In genomic region chr3:145833948-145834538, GRCm38 (mm10) we compare ENCODE assay signal across 8 mouse cellular contexts.
DNase-seq lines count a peak whose midpoint lies in the region; ATAC-seq and TF ChIP-seq lines count a peak whose summit lies in the region.

No protein-coding gene starts in this region.

- H3K9ac ChIP-seq in kidney, embryonic 14.5 days (ENCODE audit: low read depth, low read length): no peak overlapping the region
- no peak overlapping the region for H3K9ac ChIP-seq in forebrain, embryonic 15.5 days (replicated peaks)

- 0 out of 2 replicates have a peak, but pooled peaks cover 11% of the 10 kb centered on the region for H3K4me1 ChIP-seq in kidney, embryonic 14.5 days (ENCODE audit: control insufficient read depth, insufficient read depth, low read length)
- peaks cover 13% of the 10 kb centered on the region; the same call in 1 of the 2 replicates for H3K4me1 ChIP-seq in forebrain, embryonic 15.5 days

- 22% methylated on average over 8 of the region's 8 CpGs for WGBS in kidney, embryonic 14.5 days
- WGBS in forebrain, embryonic 15.5 days: 38% methylated on average over 8 of the region's 8 CpGs

- no peak for ATAC-seq in kidney, embryonic 14.5 days (ENCODE audit: low FRiP score, low TSS enrichment)
- peak; percentile 60; the same call in 1 of the 2 replicates for ATAC-seq in forebrain, embryonic 15.5 days (replicated peaks)
- no peak for ATAC-seq in megakaryocyte, adult 5-6 weeks (ENCODE audit: poor library complexity, severe bottlenecking)

- 0 out of 2 replicates have a peak, but pooled peaks have one; percentile 5 for TF ChIP-seq CTCF in layer of hippocampus, adult 2 months (conservative IDR thresholded peaks at IDR 0.05)

- peak overlapping the region; percentile 59; the same call in 1 of the 2 replicates for H3K27ac ChIP-seq in kidney, embryonic 14.5 days (ENCODE audit: low read depth, low read length)
- peak overlapping the region; percentile 41; the same call in 1 of the 2 replicates for H3K27ac ChIP-seq in forebrain, embryonic 15.5 days (replicated peaks)
- H3K27ac ChIP-seq in layer of hippocampus, adult 2 months: peak overlapping the region; percentile 37; the same call in 1 of the 2 replicates

- H3K4me3 ChIP-seq in kidney, embryonic 14.5 days (ENCODE audit: low read length): no peak overlapping the region
- no peak overlapping the region for H3K4me3 ChIP-seq in forebrain, embryonic 15.5 days
- no peak overlapping the region for H3K4me3 ChIP-seq in layer of hippocampus, adult 2 months

- no peak overlapping the region for H3K4me2 ChIP-seq in kidney, embryonic 14.5 days (replicated peaks; ENCODE audit: low read depth, low read length)
- H3K4me2 ChIP-seq in forebrain, embryonic 15.5 days (replicated peaks): no peak overlapping the region

- no peaks in the 10 kb centered on the region for H3K27me3 ChIP-seq in kidney, embryonic 14.5 days (ENCODE audit: control insufficient read depth, insufficient read depth, low read length)
- H3K27me3 ChIP-seq in forebrain, embryonic 15.5 days: no peaks in the 10 kb centered on the region

- H3K36me3 ChIP-seq in kidney, embryonic 14.5 days (ENCODE audit: control insufficient read depth, insufficient read depth, low read length): no peaks in the 10 kb centered on the region
- H3K36me3 ChIP-seq in forebrain, embryonic 15.5 days: no peaks in the 10 kb centered on the region

- no peak for DNase-seq in kidney, adult 11 months
- peak; percentile 49 to 59 for DNase-seq in layer of hippocampus, adult 2 months (ENCODE audit: low spot score in 2 of 2)
- DNase-seq in right cerebral cortex, postnatal 25 days: peak; percentile 62
- no peak for DNase-seq in testis, postnatal 10 days (ENCODE audit: low spot score)
- DNase-seq in natural killer cell, adult 2 months (ENCODE audit: low spot score in 2 of 2): no peak

- no peaks in the 10 kb centered on the region; the same call in 1 of the 2 replicates for H3K9me3 ChIP-seq in kidney, embryonic 14.5 days (ENCODE audit: control insufficient read depth, low read length)
- no peaks in the 10 kb centered on the region for H3K9me3 ChIP-seq in forebrain, embryonic 15.5 days

Comparison
In these comparisons a context has a peak if more than half of its experiments do, and no peak if none do; other contexts are left out.
1. DNase-seq: peak in layer of hippocampus, adult 2 months (2 of 2) and right cerebral cortex, postnatal 25 days (single experiment); none in kidney, adult 11 months (single experiment), testis, postnatal 10 days (single experiment) and natural killer cell, adult 2 months (0 of 2).
2. Peak in every context shown above with its lines, with median percentiles within 50 percentile points of each other: H3K27ac ChIP-seq.